In genomic region chr6:85374734-85375114, GRCm38 (mm10) we compare ENCODE assay signal across 8 mouse cellular contexts. TPM values are rescaled to one million over a fixed set of nuclear protein-coding genes. Genes with fewer than 3 reads are reported as not detected.
DNase-seq lines count a peak whose midpoint lies in the region; ATAC-seq and TF ChIP-seq lines count a peak whose summit lies in the region.

No protein-coding gene starts in this region.

- no peak overlapping the region for H3K27ac ChIP-seq in cortical plate, adult 2 months (ENCODE audit: insufficient read depth, low read length)

- H3K4me1 ChIP-seq in cortical plate, adult 2 months (ENCODE audit: control insufficient read depth, insufficient read depth, low read length): peaks cover 4% of the 10 kb centered on the region

- peak; percentile 28; the same call in 1 of the 2 replicates for TF ChIP-seq POLR2A in cortical plate, adult 2 months (IDR thresholded peaks at IDR 0.05; ENCODE audit: extremely low read depth, insufficient read depth, low read length)

- H3K4me3 ChIP-seq in cortical plate, adult 2 months (ENCODE audit: insufficient read depth, low read length): peak overlapping the region; percentile 51

- peak; percentile 97 for ATAC-seq in activated CD4-positive, CD25-positive, alpha-beta regulatory T cell, adult 4 months
- ATAC-seq in megakaryocyte progenitor cell, adult 5-6 weeks (replicated peaks; ENCODE audit: poor library complexity): peak; percentile 90

- TF ChIP-seq CTCF in cortical plate, adult 2 months (IDR thresholded peaks at IDR 0.05; ENCODE audit: extremely low read depth, insufficient read depth, low read length): no peak

- DNase-seq in gastrocnemius, postnatal 10 days: peak; percentile 97
- peak; percentile 98 for DNase-seq in induced T-regulatory cell, adult 2 months (ENCODE audit: low read depth)
- DNase-seq in left cerebral cortex, adult 9 months (ENCODE audit: low spot score in 2 of 2): peak; percentile 87 to 96
- DNase-seq in right cerebral cortex, postnatal 14 days: peak; percentile 95
- DNase-seq in urinary bladder, postnatal 36 days (ENCODE audit: low spot score in 2 of 2): peak; percentile 95 to 96

RNA-seq across cellular contexts. Expression of gene Rab11fip5, which starts 0.3 kb away (rescaled TPM):
- polyA plus RNA-seq in activated CD4-positive, CD25-positive, alpha-beta regulatory T cell, adult 4 months (2017; shearing (Covaris generic)): under 1 TPM; 0.15 to 0.29 TPM
- polyA plus RNA-seq in cortical plate, adult 2 months (2012; rRNA removed): 46.6 and 48.5 TPM in 2 replicates
- 10 to 100 TPM; 36.9 to 42.1 TPM for total RNA-seq in gastrocnemius, postnatal 10 days (2021)
- 4.2 and 4.4 TPM in 2 replicates for total RNA-seq in megakaryocyte progenitor cell, adult 5-6 weeks (2015)
- total RNA-seq in megakaryocyte progenitor cell, adult 5-6 weeks (2017): 3.1 and 5.5 TPM in 2 replicates

RNA-seq across cellular contexts. Expression of gene Sfxn5, which starts 41.5 kb away (rescaled TPM):
- 1 to 10 TPM; 1.5 to 1.8 TPM for polyA plus RNA-seq in activated CD4-positive, CD25-positive, alpha-beta regulatory T cell, adult 4 months (2017; shearing (Covaris generic))
- polyA plus RNA-seq in cortical plate, adult 2 months (2012; rRNA removed): 163 and 164 TPM in 2 replicates
- total RNA-seq in gastrocnemius, postnatal 10 days (2021): 1 to 10 TPM; 2.8 to 5.1 TPM
- 1.1 and 2.7 TPM in 2 replicates for total RNA-seq in megakaryocyte progenitor cell, adult 5-6 weeks (2015)
- 1.7 and 2.3 TPM in 2 replicates for total RNA-seq in megakaryocyte progenitor cell, adult 5-6 weeks (2017)

RNA-seq across cellular contexts. Expression of gene Noto, which starts 49.0 kb away (rescaled TPM):
- polyA plus RNA-seq in activated CD4-positive, CD25-positive, alpha-beta regulatory T cell, adult 4 months (2017; shearing (Covaris generic)): not detected
- not detected in 2 replicates for polyA plus RNA-seq in cortical plate, adult 2 months (2012; rRNA removed)
- total RNA-seq in gastrocnemius, postnatal 10 days (2021): not detected
- not detected in 2 replicates for total RNA-seq in megakaryocyte progenitor cell, adult 5-6 weeks (2015)
- not detected in 2 replicates for total RNA-seq in megakaryocyte progenitor cell, adult 5-6 weeks (2017)

RNA-seq across cellular contexts. Expression of gene Smyd5, which starts 57.1 kb away (rescaled TPM):
- polyA plus RNA-seq in activated CD4-positive, CD25-positive, alpha-beta regulatory T cell, adult 4 months (2017; shearing (Covaris generic)): 10 to 100 TPM; 21.2 to 27.0 TPM
- 66.9 and 79.9 TPM in 2 replicates for polyA plus RNA-seq in cortical plate, adult 2 months (2012; rRNA removed)
- 10 to 100 TPM; 12.2 to 13.7 TPM for total RNA-seq in gastrocnemius, postnatal 10 days (2021)
- total RNA-seq in megakaryocyte progenitor cell, adult 5-6 weeks (2015): 39.4 and 42.2 TPM in 2 replicates
- total RNA-seq in megakaryocyte progenitor cell, adult 5-6 weeks (2017): 44.1 and 66.0 TPM in 2 replicates

Comparison
In these comparisons a context has a peak if more than half of its experiments do, and no peak if none do; other contexts are left out.
1. RNA of gene Rab11fip5, which starts 0.3 kb away (total RNA-seq): 36.9 to 42.1 TPM in gastrocnemius, postnatal 10 days; 3.1 to 5.5 TPM in megakaryocyte progenitor cell, adult 5-6 weeks; every median in the first group is over 4 times any median in the second.
2. Peak in every context shown above with its lines, with median percentiles within 50 percentile points of each other: DNase-seq.